Mouse (Mus musculus) liver, embryonic 14.5 days (tissue): ENCODE data around the gene Gm9936.

Experiments
- CTCF ChIP-seq: IDR thresholded peaks from 2 replicates; pipeline ENCODE4 v1.5.1; 2016; ENCODE audit warnings: antibody characterized with exemption, low read depth, control low read depth
- EP300 ChIP-seq: IDR thresholded peaks from 2 replicates; pipeline ENCODE4 v1.6.1; 2016; ENCODE audit warnings: antibody characterized with exemption, low read depth

DNA sequence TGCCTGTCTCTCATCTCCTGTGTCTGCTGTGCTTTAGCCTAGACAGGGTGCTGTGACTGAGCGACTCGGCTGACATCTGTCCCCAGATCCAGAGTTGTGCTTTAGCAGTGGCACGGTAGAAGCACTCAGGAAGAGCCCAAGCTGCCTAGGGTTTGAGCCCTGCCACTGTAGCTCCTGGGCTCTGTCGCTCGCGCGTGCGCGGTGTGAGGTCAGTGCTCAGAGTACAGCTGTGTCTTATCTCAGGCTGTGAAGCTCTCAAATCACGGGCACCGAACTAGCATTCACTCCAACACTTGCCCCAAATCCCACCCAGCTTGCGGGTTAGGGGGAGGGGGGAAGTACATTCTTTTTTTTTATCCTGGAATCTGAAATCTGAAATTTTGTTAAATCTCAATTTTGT, 21.6 kb downstream of the Gm9936 start:
- no peak for TF ChIP-seq CTCF
- no peak for TF ChIP-seq EP300
